Mouse (Mus musculus) limb, embryonic 11.5 days (tissue): ENCODE results near the gene Sgsh. TPM values are rescaled to one million over a fixed set of nuclear protein-coding genes. Genes with fewer than 3 reads are reported as not detected.

ENCODE experiments used
- ATAC-seq: fragments of 200-750 bp; cut with Nextera tagmentation; 2 replicates; pipeline ENCODE4 v1.8.0; 2017; ENCODE audit warnings: low read depth; ENCODE audit not compliant: insufficient number of reproducible peaks, low FRiP score, low TSS enrichment
- DNase-seq: peaks from one replicate; pipeline ENCODE4 v3.0.0-alpha.2; 2015; ENCODE audit warnings: low spot score
- H3K27ac ChIP-seq: fragments of 300-500 bp; sonication (generic); replicated peaks from 2 replicates; pipeline ENCODE4 v1.5.1; 2014; ENCODE audit warnings: low read depth, mild to moderate bottlenecking, low read length
- H3K27me3 ChIP-seq: fragments of 300-500 bp; sonication (generic); 2 replicates; pipeline ENCODE4 v1.6.1; 2014; ENCODE audit warnings: mild to moderate bottlenecking, low read length, mixed read lengths; ENCODE audit not compliant: control insufficient read depth, insufficient read depth
- H3K36me3 ChIP-seq: fragments of 300-500 bp; sonication (generic); 2 replicates; pipeline ENCODE4 v1.6.1; 2014; ENCODE audit warnings: mild to moderate bottlenecking, low read length, moderate library complexity, mixed read lengths; ENCODE audit not compliant: control insufficient read depth, insufficient read depth
- H3K4me1 ChIP-seq: fragments of 300-500 bp; sonication (generic); 2 replicates; pipeline ENCODE4 v1.6.1; 2014; ENCODE audit warnings: low read length, mixed read lengths; ENCODE audit not compliant: control insufficient read depth, insufficient read depth
- H3K4me2 ChIP-seq: fragments of 300-500 bp; sonication (generic); 2 replicates; pipeline ENCODE4 v1.6.1; 2014; ENCODE audit warnings: low read depth, mild to moderate bottlenecking, moderate library complexity; ENCODE audit not compliant: severe bottlenecking
- H3K4me3 ChIP-seq: fragments of 300-500 bp; sonication (generic); 2 replicates; pipeline ENCODE4 v1.5.1; 2014; ENCODE audit warnings: low read depth, low read length
- H3K9ac ChIP-seq: fragments of 300-500 bp; sonication (generic); 2 replicates; pipeline ENCODE4 v1.6.1; 2014; ENCODE audit warnings: mild to moderate bottlenecking, low read length
- H3K9me3 ChIP-seq: fragments of 300-500 bp; sonication (generic); 2 replicates; pipeline ENCODE4 v1.6.1; 2016; ENCODE audit warnings: low read length; ENCODE audit not compliant: control insufficient read depth
- WGBS: fragments of 180-500 bp; shearing (Covaris S2); extraction: QIAGEN DNeasy Blood & Tissue Kit; methylation state at CpG from one replicate; pipeline ENCODE4 v1.1.7; 2014; 5-methylcytosine and 5-hydroxymethylcytosine counted together
- polyA plus RNA-seq: library from polyadenylated mRNA; unstranded; fragments of >200 nt; fragmentation: Nextera tagmentation; extraction: Ambion mirVana; gene quantifications from 2 replicates; pipeline ENCODE4 v1.2.1, GENCODE M21; 2014

The Sgsh gene
- polyA plus RNA-seq, 1 experiment from 2014 or later = 4.9 TPM

DNA sequence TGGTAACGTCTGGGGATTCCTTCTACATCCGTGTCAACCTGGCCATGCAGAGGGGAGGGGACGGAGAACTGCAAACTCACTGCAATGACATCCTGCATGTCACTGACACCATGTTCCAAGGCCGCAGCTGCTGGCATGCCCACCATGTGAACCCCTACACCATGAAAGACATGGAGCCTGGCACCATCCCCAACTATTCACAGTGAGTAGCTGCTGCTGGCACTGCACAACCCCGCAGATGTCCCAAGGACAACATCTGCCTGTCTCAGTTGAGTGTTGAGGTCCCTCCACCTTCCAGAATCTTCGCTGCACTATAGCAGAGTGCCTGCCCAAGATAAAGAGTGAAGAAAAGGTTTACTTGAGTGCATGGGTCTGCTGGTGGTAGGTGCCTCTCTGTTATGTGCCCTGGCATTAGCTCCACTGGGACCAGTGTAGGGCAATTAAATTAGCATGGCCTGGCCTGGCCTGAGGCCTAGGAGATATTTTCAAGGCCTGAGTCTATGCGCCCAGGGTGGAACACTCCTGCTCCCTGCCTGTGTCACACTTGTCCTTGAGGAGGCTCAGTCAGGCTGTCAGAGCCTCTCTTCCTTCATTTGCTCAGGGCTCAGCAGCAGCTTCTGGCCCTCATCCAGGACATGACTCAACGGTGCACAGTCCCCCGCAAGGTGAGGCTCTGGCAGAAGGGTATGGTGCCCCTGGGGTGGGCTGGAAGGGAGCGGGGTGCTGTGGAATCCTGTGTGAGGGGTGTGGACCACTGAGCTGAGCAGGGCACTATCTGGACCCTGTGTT is 16.9 kb downstream of the Sgsh start:
- no peak overlapping the region for H3K9ac ChIP-seq

DNA sequence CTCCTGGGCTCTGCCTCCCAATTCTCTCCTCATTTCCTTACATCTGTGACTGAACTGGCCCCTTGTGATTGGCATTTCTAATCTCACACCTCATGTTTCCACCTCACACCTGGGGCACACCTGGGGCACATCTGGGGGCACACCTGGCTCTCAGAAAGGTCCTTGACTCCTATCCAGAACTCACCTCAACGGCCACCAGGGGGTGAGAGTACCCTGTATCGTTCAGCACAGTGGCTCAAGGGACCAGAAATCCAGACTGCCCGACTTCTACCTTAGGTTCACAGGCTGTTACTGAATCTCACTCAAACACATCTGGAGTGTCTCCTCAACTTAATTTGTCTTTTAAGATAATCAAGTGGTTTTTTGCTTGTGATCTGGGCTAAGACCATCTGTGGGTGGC is 23.4 kb downstream of the Sgsh start:
- DNase-seq = no peak
- Histone ChIP-seq H3K9me3 (no peaks in the 10 kb centered on the region), H3K4me1 (no peaks in the 10 kb centered on the region), H3K4me2 (no peak overlapping the region), H3K9ac (no peak overlapping the region), H3K27ac (no peak overlapping the region), H3K27me3 (no peaks in the 10 kb centered on the region; the same call in 1 of the 2 replicates), H3K4me3 (no peak overlapping the region), H3K36me3 (no peaks in the 10 kb centered on the region)
- ATAC-seq = no peak
- 39% methylated on average over 3 of the region's 3 CpGs for WGBS

More for the DNA sequence above, 16.9 kb downstream of the Sgsh start:
- Histone ChIP-seq H3K27me3 (no peaks in the 10 kb centered on the region; the same call in 1 of the 2 replicates), H3K4me2 (no peak overlapping the region), H3K4me3 (no peak overlapping the region), H3K4me1 (no peaks in the 10 kb centered on the region), H3K9me3 (no peaks in the 10 kb centered on the region), H3K27ac (no peak overlapping the region), H3K36me3 (no peaks in the 10 kb centered on the region)
- ATAC-seq = no peak
- no peak for DNase-seq
- 89% methylated on average over 10 of the region's 10 CpGs for WGBS

DNA sequence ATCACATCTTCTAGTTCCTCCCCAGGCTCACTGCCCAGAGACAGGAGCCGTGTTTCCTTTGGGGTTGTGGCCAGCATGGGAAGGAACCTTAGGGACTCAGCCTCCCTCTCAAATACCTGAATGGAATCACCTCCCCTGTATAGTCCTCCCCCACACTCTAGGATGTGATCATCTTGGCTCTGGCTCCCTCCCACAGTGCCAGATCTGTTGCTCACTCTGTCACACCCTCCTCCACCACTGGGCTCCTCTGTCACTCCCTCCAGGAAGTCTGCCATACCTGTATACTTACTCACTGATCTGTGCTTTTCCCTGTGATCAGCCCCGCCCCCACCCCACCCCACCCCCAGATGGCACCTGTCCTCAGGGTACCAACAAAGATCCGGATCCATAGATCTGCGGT is 24.7 kb downstream of the Sgsh start:
- ATAC-seq (0 out of 2 replicates have a peak, but pooled peaks have one; percentile 21), DNase-seq (no peak)
- H3K27ac ChIP-seq = no peak overlapping the region
- no peaks in the 10 kb centered on the region for H3K4me1 ChIP-seq
- 66% methylated on average over 4 of the region's 4 CpGs for WGBS
- no peaks in the 10 kb centered on the region for H3K36me3 ChIP-seq
- H3K4me2 ChIP-seq = no peak overlapping the region
- no peak overlapping the region for H3K4me3 ChIP-seq
- no peak overlapping the region for H3K9ac ChIP-seq
- H3K27me3 ChIP-seq = no peaks in the 10 kb centered on the region
- H3K9me3 ChIP-seq = no peaks in the 10 kb centered on the region

DNA sequence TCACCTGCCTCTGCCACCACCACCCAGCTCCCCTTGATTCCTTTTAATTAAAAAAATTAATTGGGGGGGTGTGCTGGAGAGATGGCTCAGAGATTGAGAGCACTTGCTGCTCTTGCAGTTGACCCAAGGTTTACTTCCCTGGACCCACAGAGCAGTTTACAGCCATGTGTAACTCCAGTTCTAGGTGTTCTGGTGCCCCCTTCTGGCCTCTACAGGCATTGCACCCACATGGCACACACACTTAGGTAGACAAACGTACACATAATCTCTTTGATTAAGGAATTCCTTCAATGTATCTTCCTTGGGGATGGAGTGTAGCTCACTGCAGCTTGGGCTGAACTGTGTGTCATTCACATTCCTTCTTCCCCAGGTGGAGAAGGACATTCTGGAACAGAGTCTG is 30.3 kb downstream of the Sgsh start:
- Histone ChIP-seq H3K36me3 (no peaks in the 10 kb centered on the region), H3K27me3 (no peaks in the 10 kb centered on the region), H3K4me2 (no peak overlapping the region), H3K9me3 (no peaks in the 10 kb centered on the region), H3K9ac (no peak overlapping the region), H3K27ac (no peak overlapping the region), H3K4me3 (no peak overlapping the region), H3K4me1 (no peaks in the 10 kb centered on the region)
- 94% methylated on average over 1 of the region's 1 CpGs for WGBS
- no peak for ATAC-seq
- no peak for DNase-seq

DNA sequence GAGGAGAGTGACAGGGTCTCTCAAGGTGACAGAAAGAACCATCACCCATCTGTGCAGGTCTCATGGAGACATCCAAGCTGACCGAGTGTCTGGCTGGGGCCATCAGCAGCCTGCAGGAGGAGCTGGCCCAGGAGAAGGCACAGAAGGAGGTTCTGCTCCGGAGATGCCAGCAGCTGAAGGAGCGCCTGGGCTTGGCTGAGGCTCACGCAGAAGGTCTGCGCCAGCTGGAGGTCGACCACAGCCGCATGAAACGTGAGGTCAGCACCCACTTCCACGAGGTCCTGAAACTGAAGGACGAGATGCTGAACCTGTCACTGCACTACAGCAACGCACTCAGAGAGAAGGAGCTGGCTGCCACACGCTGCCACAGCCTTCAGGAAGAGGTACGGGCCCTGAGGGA is 32.8 kb downstream of the Sgsh start:
- ATAC-seq (no peak), DNase-seq (no peak)
- WGBS = 80% methylated on average over 13 of the region's 13 CpGs
- Histone ChIP-seq H3K27me3 (no peaks in the 10 kb centered on the region), H3K27ac (no peak overlapping the region), H3K36me3 (no peaks in the 10 kb centered on the region), H3K9ac (no peak overlapping the region), H3K4me3 (no peak overlapping the region), H3K4me1 (no peaks in the 10 kb centered on the region), H3K9me3 (no peaks in the 10 kb centered on the region), H3K4me2 (no peak overlapping the region)

DNA sequence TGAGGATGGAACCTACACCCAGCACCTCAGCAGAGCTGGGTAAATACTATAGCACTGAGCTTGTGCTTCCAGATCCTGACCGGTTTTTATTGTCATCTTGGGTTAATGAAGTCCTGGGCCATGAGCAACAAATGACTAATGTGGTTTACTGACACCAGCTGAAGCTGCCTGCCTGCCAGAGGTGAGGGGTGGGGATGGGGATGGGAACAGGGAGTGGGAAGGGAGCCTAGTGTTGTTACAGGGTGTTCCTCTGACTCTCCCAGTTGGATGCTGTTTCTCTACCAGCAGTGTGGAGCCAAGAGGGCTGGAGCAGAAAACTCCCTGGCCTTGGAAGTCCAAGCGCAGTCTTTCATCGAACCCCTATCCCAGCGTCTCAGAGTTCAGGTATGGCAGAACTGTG is 38.6 kb downstream of the Sgsh start:
- Histone ChIP-seq H3K9ac (no peak overlapping the region), H3K27ac (no peak overlapping the region), H3K4me1 (no peaks in the 10 kb centered on the region), H3K4me3 (no peak overlapping the region), H3K27me3 (no peaks in the 10 kb centered on the region), H3K36me3 (no peaks in the 10 kb centered on the region), H3K9me3 (no peaks in the 10 kb centered on the region), H3K4me2 (no peak overlapping the region)
- DNase-seq (no peak), ATAC-seq (no peak)
- 77% methylated on average over 4 of the region's 4 CpGs for WGBS

DNA sequence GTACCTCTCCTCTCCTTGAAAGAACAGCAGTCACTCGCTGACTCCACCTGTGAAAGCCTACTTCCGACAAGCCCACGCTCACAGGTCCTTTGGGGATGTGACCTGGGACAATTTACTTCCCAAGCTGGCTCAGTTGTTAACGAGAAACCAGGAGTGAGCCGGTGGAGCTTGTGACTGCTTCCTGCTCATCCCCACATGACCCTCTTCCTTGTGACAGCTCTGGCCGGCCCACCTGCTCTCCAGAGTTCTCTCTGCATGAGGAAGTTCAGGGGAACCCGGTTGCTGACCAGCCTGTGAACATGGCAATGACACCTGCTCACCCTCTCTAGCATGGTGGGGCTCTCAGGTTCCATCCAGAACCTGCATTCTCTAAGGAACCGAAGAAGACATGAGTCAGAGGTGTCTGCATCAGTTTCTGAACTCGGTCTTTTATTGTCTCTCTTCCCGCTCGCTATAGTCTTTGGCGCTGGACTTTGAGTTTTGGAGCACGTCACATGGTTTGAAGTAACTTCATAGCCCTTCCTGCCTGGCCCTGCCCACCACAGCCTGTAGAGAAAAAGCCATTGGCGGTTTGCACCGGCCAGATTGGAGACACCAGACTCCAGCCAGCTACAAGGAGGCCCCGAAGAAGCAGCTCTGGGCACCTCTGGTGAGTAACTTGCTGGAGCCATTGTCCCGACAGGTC is 40.9 kb downstream of the Sgsh start:
- H3K4me2 ChIP-seq = no peak overlapping the region
- no peak overlapping the region for H3K27ac ChIP-seq
- no peak for DNase-seq
- 79% methylated on average over 17 of the region's 17 CpGs for WGBS
- no peak for ATAC-seq
- H3K4me3 ChIP-seq = no peak overlapping the region
- H3K36me3 ChIP-seq = no peaks in the 10 kb centered on the region
- H3K9me3 ChIP-seq = no peaks in the 10 kb centered on the region
- H3K9ac ChIP-seq = no peak overlapping the region
- H3K4me1 ChIP-seq = no peaks in the 10 kb centered on the region
- no peaks in the 10 kb centered on the region for H3K27me3 ChIP-seq

DNA sequence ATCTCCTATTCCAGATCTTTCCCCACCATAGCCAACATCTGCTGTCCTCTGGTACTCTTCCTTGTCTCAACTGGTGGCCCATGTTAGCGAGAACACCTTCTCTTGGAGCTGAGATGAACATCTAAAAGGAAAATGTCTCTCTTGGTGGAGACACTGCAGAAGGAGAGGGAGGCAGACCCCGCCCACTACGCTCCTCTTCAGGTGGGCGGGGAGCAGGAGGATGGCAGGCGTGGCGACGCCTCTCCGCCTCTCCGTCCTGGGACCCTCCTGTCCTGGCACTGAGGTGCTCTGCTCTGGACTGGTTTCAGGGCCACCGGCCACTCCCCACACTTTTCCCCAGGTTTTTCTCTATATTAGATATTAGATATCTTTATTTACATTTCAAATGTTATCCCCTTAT is 44.7 kb downstream of the Sgsh start:
- no peak overlapping the region for H3K9ac ChIP-seq
- H3K4me1 ChIP-seq = peaks cover 7% of the 10 kb centered on the region
- H3K9me3 ChIP-seq = no peaks in the 10 kb centered on the region
- ATAC-seq (no peak), DNase-seq (no peak)
- 11% methylated on average over 10 of the region's 10 CpGs for WGBS
- H3K4me2 ChIP-seq = no peak overlapping the region
- no peak overlapping the region for H3K4me3 ChIP-seq
- H3K36me3 ChIP-seq = no peaks in the 10 kb centered on the region
- H3K27me3 ChIP-seq = no peaks in the 10 kb centered on the region
- H3K27ac ChIP-seq = no peak overlapping the region
